Mouse (Mus musculus) spleen, postnatal 36 days (tissue): ENCODE results near the gene Hadhb.

ENCODE experiments used
- DNase-seq, 2 experiments: peaks; one replicate each; pipeline ENCODE4 v3.0.0; 2022; ENCODE audit warnings: low spot score in 2 of 2, mixed read lengths in 1 of 2

Hadhb gene

GRCm38 (mm10) chr5:30127921-30128597 is 27.0 kb upstream of the Hadhb start:
- no peak for DNase-seq

- no peak for DNase-seq
Observed at GRCm38 (mm10) chr5:30128680-30129079, 26.4 kb upstream of the Hadhb start.

- DNase-seq: no peak
Observed at GRCm38 (mm10) chr5:30131246-30131645, 23.8 kb upstream of the Hadhb start.

- DNase-seq: no peak
Observed at GRCm38 (mm10) chr5:30132173-30132572, 22.9 kb upstream of the Hadhb start.

- DNase-seq: no peak
Observed at GRCm38 (mm10) chr5:30135711-30136231, 19.3 kb upstream of the Hadhb start.

- DNase-seq: no peak
Observed at GRCm38 (mm10) chr5:30137271-30137670, 17.8 kb upstream of the Hadhb start.

GRCm38 (mm10) chr5:30138193-30138592 is 16.9 kb upstream of the Hadhb start:
- DNase-seq: no peak

- DNase-seq: no peak
Observed at GRCm38 (mm10) chr5:30146526-30146925, 8.5 kb upstream of the Hadhb start.

- DNase-seq: no peak
Observed at GRCm38 (mm10) chr5:30148133-30148920, 6.7 kb upstream of the Hadhb start.

GRCm38 (mm10) chr5:30152007-30152406 is 3.0 kb upstream of the Hadhb start:
- DNase-seq: no peak

GRCm38 (mm10) chr5:30152413-30152812 is 2.6 kb upstream of the Hadhb start:
- no peak for DNase-seq

- no peak for DNase-seq
Observed at GRCm38 (mm10) chr5:30153222-30153621, 1.8 kb upstream of the Hadhb start.

- no peak for DNase-seq
Observed at GRCm38 (mm10) chr5:30154013-30154412, 1.0 kb upstream of the Hadhb start.

- no peak for DNase-seq
Observed at GRCm38 (mm10) chr5:30155395-30155792, 346 bp downstream of the Hadhb start.

GRCm38 (mm10) chr5:30155821-30156629 is 977 bp downstream of the Hadhb start:
- DNase-seq: peak; percentile 5 to 7

GRCm38 (mm10) chr5:30159601-30160000 is 4.6 kb downstream of the Hadhb start:
- DNase-seq: no peak

- no peak for DNase-seq
Observed at GRCm38 (mm10) chr5:30161836-30162235, 6.8 kb downstream of the Hadhb start.

- no peak for DNase-seq
Observed at GRCm38 (mm10) chr5:30162339-30162738, 7.3 kb downstream of the Hadhb start.

- no peak for DNase-seq
Observed at GRCm38 (mm10) chr5:30165234-30165946, 10.3 kb downstream of the Hadhb start.

GRCm38 (mm10) chr5:30170303-30170940 is 15.4 kb downstream of the Hadhb start:
- DNase-seq: no peak

GRCm38 (mm10) chr5:30172115-30172514 is 17.1 kb downstream of the Hadhb start:
- DNase-seq: no peak
